Mouse (Mus musculus): ENCODE results near the gene Ldb3.

The Ldb3 gene

DNA sequence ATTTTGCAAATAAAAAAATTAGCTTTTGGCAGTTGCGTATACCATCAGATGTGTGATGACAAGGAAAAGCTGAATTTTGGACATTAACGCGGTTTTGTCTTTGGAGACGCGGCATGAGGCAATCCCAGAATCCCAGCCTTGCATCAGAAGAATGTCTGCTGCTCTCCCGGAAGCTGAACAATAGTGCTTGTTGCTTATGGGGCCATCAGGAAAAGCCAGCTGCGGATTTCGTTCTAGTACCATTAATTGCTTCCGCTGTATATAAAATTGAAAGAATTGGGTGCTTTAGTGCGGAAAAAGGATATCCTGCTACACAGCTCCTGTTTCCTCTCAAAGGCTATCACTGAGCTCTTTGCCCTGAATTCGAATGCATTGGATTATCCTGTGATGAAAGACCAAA lies 76.6 kb downstream of the Ldb3 start:
- no peak for DNase-seq (ENCODE audit: low spot score in 2 of 2)

DNA sequence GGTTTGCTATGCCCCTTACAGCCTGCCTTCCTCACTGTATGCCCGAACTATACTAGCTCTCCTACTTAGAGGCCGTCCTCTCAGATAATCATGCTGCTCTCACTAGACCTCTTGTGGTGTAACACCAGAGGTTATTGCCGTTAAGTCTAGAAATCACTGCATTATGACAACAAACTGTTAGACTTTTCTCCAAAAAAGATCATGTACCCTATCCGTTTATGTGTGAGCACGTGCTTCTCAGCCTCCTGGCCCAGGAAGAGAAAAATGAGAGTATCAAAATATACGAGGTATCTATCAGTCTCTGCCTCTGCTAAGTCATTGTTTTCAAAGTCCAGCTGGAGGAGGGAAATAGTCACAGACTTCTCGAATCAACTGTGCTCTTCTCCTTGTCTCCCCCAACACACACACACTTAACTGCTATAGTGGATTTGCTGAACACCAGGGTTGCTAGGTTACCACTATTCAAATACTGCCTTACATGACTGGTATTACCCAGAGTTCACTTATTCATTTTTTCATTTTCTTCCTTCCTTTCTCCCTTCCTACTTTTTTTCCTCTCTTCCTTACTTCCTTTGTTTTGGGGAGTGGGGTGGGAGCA lies 79.5 kb downstream of the Ldb3 start:
- no peak for DNase-seq (ENCODE audit: low spot score in 2 of 2)

DNA sequence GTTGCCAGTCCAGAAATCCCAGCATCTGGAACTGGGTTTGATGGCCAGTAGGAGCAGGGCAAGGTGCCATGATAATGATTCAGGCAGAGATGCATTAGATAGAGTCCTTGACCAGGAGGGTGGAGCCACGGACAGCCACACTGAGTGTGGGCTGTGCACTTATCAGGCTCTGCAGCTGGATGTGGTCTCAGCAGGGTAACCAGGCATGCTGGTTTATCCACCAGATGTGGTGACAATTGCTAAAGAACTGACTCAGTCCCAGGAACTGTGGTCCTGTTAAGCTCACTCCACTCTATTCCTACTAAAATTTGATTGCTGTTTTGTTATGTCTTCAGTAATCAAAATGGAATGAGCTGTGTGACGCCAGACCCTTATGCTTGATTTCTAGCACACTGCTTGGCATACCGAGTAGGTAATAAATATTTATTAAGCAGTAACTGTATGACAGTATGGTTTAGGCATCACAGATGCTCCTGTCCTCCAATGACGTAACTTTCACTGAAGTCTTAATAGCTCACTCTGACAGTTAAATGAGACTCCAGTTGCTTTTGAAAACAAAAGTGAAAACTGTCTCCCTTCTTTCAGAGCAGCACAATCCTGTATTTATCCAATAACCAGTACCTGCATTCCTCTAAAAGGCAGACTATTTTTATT lies 80.2 kb downstream of the Ldb3 start:
- peak in 1 of 2 experiments; percentile 26 for DNase-seq (ENCODE audit: low spot score in 2 of 2)

DNA sequence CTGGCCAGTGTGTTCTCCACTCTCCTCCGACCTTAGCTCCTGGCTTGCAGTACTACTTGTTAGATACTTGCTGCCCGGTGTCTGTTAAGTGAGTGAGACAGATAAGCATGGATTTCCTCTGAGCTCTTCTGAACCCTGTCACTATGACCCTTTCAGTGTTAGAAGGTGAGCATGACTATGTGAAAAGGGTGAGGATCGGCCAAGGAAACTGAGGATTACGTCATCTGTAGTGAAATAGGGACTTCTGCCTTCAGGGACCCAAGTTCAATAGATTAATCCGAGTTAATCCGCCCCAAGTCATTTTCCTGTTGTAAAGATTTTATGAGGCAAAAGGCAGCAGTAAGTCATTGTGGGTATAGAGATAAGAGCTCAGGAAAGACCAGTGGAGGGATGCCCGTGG lies 83.2 kb downstream of the Ldb3 start:
- no peak for DNase-seq (ENCODE audit: low spot score in 2 of 2)

DNA sequence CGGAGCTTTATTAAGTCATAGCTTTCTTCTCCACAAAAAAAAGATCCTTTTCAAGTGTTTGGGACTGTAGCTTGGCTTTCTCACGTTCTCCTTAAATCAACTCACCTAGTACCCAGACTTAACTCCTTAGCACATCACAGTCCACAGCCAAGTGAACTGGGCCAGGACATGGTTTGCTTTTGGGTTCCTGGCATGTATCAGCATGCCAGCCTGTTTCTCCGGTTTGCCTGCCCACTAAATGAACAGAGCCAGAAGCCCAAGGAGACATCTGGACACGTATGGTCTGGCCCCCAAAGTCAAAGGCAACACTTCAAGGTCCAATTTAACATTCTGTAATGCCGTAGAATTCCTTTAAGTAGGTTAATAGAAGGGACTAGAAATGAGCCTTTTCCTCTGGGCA lies 84.1 kb downstream of the Ldb3 start:
- DNase-seq (ENCODE audit: low spot score in 2 of 2) = peak; percentile 67 to 70

DNA sequence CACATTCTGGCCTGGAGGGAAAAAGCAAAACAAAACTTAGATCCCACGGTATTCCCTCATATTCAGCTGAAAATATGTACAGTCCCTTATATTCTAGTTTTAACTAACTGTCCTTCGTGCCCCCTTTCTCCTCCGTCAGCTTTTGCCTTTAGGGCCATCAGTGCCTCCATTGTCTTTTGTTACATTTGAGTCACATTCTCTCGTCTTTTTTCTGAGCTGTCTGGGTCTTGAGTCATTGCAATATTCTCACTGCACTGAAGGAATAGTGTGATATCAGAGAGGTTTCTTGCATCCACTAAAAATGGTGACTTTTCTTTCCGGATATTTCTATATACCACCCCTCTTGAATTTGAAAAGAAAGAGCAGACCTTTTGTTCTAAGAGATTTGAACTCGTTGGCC lies 84.7 kb downstream of the Ldb3 start:
- DNase-seq (ENCODE audit: low spot score in 2 of 2) = no peak

DNA sequence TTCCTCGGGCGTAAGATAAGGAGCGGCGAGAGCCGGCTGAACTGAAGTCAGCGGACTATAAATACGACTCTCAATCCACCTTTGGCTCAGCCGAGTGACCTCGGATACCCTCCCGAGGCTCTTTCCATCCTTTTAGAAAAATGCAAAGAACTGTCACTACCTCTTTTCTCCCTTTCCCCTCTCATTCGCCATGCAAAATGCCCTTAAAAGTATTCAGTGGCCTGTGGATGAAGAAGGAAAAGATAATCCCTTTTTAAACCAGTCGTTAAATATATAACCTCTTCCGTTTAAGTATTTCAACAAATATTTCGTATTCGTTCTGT lies 85.2 kb downstream of the Ldb3 start, which contains the start of gene Bmpr1a:
Bmpr1a (minus strand) TSS at position 17 of the 323 bp plus-strand sequence.
- DNase-seq (ENCODE audit: low spot score in 2 of 2) = no peak

DNA sequence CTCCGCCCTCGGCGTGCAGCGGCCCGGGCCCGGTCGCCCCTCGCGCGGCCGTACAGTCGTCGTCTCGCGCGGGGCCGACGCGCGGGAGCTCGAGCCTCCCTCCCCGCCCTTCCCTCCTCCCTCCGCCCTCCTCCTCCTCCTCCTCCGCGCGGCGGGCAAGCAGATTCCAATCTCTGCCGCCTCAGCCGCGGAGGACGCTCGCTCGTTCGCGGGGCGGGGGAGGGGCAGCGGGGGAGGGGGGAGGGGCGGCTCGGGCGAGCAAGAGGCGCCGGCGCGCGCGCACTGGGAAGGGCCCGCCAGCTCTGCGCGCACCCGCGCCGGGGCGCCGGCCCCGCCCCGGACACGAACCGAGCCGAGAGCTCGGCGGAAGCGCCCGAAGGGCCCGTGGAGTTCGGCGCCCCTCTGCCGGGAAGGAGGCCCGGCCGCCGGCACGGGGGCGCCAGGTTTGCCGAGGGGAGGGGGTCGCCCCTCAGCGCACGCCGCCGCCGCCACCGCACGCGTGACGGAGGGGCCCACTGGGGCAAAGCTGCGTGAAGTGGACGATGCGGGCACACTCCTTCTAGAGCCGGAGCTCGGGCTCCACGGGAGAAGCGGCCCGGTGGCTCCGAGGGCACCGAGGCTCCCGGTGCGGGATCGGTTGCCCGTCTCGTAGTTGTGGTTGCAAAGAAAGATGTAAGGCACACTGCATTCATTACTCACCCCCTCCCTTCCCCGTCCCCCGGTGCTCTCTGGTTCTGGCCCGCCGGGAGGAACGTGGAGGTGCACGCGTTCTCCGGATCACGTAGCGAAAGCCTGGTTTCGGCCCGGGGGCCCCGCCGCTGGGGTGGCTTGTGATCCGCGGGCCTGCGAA lies 85.8 kb downstream of the Ldb3 start:
- peak; percentile 84 for DNase-seq (ENCODE audit: low spot score in 2 of 2)

DNA sequence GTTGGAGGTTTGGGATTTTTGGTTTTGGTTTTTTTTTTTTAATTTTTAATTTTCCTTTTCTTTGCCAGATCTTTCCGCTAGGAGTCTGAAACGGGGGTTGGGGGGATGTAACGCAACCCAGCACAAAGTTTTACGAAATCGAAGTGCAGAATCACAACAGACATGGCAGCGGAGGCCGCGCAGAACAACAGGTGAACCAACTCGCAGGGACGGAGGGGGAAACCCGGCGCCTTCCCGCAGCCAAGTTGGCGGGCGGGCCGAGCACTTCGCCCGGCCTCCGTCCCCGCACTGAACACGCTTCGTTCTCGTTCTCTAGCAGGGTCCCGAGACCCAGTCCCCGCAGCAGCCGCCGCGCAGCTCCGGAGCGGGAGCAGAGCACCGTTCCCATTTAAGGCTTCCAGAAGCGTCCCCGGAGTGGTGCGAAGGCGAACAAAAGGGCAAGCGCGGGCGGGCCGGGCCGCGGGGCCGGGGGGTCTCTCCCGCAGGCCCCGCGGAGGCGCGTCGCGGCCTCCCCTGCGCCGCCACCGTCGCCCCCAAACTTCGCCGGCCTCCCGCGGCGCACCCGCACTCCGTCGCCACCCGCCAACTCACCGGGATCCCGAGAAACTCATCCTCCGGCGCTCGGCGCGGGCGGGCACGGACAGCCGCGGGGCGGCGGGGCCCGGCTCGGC lies 86.5 kb downstream of the Ldb3 start:
- peak; percentile 42 to 44 for DNase-seq (ENCODE audit: low spot score in 2 of 2)

DNA sequence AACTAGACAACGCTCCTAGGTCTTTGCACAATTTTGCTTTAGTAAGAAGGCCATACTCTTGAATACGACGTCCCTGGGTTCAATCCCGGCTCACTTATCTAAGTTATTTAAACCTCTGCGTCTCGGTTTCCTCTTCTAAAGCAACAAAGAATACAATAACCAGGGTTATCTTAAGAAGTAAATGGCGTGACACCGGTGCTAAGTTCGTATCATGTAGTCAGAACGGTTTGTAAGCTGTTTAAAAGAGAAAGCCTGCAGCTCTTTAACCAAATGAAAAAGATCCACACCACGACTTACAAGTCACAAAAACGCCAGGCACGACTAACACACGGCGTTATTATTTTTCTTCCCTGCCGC lies 87.1 kb downstream of the Ldb3 start:
- no peak for DNase-seq (ENCODE audit: low spot score in 2 of 2)

DNA sequence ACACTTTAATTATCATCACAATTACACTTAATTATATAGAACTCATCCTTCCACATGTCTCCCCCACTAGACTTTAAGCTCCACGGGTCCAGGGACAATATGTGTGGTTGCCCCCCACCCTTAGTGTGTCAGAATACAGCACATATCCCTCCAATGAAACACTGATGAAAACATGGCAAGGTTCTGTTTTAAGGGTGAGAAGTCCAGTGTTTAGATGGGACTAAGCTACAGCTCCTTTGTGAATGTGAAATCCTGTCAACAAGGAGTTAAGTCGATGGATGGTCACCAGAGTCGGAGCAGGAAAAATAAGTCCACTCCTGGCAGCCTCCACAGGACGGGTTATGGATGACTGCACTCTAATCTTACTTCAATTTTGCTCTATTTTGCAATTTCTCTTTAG lies 88.2 kb downstream of the Ldb3 start:
- DNase-seq (ENCODE audit: low spot score in 2 of 2) = no peak

DNA sequence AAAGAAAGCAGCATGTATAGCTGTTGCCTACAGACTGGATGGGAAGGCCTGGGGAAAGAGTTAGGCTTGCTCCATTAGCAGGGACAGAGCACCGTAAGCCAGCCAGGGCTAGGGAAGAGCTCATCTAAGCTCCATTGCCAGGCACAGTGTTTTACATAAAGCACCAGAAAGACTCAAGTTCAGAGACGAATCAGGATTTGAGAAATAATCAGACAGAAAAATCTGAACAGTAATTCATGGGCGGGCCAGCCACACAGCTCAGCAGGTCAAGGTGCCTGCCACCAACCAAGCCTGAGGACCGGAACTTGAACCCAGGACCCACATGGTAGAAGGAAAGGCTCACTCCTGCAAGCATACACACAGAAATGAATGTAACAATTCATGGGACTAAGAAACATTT lies 88.8 kb downstream of the Ldb3 start:
- no peak for DNase-seq (ENCODE audit: low spot score in 2 of 2)

DNA sequence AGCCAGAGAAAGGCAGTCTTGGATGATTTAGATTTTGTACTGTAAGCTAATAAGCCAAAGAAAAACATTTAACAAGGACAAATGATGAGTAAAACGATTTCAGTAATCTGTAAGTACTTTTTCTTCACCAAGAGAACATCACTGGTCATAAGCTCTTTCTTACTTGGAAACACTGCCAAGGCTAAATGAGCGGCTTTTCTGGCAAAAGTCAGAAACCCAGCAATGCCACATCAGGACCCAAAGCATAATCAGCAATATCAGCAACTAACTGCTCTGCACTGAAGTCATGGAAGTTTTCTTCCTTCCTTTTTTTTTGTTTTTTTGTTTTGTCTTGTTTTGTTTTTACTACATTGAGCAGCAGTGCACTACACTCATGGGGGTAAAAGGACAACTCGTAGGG lies 91.1 kb downstream of the Ldb3 start:
- no peak for DNase-seq (ENCODE audit: low spot score in 2 of 2)

DNA sequence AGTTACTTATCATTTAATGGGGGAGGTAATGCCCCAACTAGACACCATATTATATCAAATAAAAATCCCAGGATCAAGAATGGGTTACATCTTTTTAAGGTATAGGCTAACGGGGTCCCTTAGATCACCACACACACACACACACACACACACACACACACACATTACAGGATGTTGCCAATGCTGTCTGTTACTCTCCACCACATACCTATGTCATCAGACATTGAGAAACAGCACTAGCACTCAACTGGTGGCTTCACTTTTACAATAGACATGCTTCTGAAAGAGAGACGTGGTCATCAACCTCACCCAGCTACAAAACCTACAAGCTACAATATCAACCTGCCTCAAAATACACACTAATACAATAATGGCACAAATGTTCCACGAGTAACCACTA lies 94.8 kb downstream of the Ldb3 start:
- no peak for DNase-seq (ENCODE audit: low spot score in 2 of 2)

DNA sequence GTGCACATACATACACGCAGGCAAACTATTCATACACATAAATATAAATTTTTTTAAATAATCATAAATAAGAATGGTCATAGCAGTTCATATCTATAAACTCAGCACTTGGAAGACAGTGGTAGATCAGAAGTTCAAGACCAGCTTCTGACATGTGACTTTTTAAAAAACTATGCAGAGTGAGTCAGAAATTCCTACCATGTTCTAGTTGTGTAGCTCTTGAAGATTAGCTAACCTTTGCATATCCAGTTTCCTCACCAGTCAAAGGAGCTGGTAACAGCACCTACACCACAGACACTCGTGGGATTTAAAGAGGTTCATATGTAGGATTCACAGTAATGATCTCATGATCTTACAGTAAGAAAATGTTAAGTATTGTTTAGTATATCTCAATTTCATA lies 95.8 kb downstream of the Ldb3 start:
- DNase-seq (ENCODE audit: low spot score in 2 of 2) = no peak

DNA sequence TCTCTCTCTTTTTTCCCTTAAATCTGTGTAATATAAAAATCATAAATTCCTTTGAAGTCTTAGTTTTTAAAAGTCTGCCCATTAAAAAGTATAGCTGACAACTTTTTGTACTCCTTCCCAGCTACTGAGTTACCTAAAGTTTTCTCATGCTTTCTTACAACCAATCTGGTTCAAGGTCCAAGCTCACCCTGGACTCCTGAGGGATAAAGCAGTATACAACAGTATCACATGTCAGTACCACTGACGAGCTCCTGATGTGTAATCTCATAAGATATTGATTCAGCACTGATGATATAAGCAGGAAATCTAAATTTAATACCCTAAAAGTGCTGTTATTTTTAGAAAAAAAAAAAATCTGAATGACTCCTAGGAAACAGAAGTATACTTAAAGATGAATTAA lies 97.5 kb downstream of the Ldb3 start:
- DNase-seq (ENCODE audit: low spot score in 2 of 2) = no peak

DNA sequence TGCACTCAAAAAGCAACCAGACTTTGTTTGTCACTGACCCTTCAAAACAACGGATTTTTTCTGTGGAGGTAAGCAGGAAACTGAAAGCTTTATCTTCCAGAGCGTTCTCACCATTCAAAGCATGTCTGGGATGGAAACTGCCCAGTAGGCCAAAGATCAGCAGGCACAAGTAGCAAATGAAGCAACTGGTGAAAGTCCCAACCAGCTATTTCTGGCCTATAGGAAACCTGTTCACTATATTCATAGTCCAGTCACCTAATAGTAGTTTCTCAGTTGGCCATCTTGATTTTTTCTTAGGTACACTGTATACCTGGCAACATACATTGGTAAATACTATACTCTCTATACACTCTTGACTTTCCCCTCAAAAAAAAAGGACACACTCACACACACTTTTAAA lies 98.6 kb downstream of the Ldb3 start:
- DNase-seq (ENCODE audit: low spot score in 2 of 2) = no peak

DNA sequence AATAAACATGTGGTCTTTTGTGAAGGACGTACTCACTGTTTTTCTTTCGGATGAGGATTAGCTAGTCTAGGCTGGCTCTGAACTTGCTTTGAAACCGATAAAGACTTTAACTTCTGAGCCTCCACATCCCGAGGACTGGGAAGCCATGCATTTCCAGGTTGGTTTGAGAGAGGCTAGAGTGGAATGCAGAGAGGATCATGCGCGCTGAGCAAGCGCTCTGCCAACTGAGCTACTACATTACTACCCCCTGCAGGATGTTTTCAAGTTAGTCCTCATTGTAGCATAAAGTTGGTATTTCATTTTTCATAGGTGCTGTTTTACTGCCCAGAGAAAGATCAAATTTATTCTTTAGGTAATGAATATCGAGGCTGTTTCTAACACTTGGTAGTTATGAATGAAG lies 102.3 kb downstream of the Ldb3 start:
- DNase-seq (ENCODE audit: low spot score in 2 of 2) = no peak

DNA sequence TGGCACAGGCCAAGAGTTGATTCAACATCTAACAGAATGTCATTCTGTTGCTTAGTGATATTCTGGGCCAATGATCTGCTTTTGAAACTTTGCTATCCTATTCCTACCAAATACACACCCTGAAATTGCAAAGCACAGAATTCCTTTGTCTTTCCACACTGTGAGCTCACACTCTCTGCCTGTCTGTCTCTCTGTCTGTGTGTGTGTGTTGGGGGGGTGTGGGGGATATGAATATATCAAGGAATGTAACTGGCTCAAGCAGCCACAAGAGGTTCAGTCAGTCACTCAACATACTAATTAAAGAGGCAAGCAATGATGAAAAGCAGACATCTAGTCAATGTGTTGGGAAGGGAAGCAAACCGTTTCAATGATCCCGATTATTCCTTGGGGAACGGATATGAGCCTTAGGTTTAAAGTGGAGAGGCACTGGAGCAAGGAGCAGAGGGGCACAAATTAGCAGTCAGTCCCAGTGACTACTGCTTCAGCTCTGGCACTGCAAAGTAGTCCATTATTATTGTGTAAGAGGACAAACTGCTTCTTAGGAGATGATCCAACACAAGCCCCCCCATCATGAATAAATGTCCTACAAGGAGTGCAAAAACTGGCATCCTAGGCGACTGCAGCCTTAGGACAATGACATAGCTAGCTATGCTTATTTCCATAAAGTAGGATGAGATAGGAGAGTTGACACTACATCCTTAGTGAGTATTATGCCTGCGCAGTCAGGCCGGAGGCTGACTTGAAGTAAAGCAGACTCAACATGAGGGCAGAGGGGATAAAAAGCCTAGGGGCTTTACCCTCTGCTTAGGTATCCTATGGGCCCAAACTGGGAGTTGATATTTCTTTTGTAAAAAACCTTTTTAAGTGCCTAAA lies 104.8 kb downstream of the Ldb3 start:
- DNase-seq (ENCODE audit: low spot score in 2 of 2) = no peak

Measured in urinary bladder, postnatal 36 days (tissue).